Mouse (Mus musculus) embryo, embryonic 11 days (tissue): Measurements from ENCODE around the gene Slc2a5.
A peak's percentile ranks its signal among the peaks of the same experiment; 100 is the strongest.

ENCODE experiments used
- DNase-seq: peaks from one replicate; pipeline ENCODE4 v3.0.0-alpha.2; 2015

The Slc2a5 gene

GRCm38 (mm10) chr4:150151045-150151444 is 32.0 kb downstream of the Slc2a5 start:
- DNase-seq: no peak

- DNase-seq: no peak
These were observed 33.4 kb downstream of the Slc2a5 start for GRCm38 (mm10) chr4:150152483-150152882.

- DNase-seq: no peak
These were observed 36.2 kb downstream of the Slc2a5 start for GRCm38 (mm10) chr4:150155301-150155700.

- DNase-seq: no peak
These were observed 36.6 kb downstream of the Slc2a5 start for GRCm38 (mm10) chr4:150155731-150156130.

DNA sequence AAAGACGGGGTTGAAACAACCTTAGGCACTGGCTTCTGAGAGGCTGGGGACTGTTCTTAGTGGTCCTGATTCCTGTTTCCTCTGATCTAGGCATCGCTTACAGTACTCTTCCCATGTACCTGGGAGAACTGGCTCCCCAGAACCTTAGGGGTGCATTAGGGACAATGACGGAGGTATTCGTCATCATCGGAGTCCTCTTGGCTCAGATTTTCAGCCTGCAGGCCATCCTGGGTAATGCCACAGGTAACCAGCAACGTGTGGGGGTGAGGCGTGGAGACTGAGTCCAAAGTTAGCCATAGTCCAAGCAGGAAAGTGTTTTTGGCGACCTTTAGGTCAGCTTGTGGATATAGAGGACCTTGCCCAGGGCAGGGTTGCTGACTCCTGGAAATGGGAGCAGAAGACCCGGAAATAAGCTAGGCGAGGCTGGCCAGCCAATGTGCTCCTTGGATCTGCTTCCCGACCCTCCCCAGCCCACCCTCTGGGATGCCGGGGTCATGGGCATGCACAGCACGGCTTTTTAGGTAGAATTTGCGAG is 38.3 kb downstream of the Slc2a5 start:
- DNase-seq: no peak

DNA sequence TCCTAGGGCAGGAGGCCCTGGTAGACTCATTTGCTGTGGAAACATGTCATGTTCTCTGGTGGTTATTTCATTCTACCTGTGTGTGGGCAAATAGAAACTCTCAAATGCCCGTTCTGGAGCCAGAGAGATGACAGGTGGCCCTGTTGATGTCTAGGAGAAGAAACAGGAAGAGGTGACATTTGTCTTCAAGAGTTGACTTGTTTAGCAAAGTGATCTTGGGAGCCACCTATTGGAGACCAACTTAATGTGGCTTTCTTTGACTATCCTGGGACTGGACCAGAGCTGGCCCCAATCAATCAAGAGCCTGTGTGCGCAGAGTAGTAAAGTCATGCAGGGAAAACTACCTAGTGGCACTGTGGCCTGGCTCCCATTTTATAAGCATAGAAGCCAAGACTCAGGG is 40.4 kb downstream of the Slc2a5 start:
- DNase-seq: no peak

DNA sequence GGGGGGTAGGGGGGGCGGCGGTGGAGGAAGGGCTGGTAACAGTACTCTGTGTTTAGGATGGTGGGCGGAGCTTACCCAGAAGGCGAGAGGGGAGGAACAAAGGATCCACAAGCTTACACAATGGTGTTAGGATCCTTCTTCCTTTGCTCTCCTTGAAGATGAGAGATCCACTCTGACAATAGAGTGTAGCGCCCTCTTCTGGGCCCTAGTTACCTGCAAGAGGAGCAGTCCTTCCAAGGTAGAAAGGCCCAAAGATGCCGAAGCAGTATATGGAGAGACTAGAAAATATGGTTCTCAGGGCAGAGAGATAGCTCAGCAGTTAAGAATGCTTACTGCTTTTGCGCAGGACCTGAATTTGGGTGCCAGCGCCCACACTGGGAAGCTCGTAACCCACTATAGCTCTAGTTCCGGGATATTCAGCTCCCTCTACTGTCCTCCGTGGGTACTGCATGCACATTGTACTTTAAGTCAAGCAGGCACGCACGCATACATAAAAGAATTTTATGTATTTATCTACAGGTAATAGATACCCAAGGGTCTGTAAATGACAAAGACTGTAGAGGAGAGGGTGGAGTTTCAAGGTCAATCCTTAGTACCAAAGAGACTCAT is 43.6 kb downstream of the Slc2a5 start:
- no peak for DNase-seq

GRCm38 (mm10) chr4:150164875-150165274 is 45.8 kb downstream of the Slc2a5 start:
- peak; percentile 36 for DNase-seq

- DNase-seq: no peak
These were observed 49.3 kb downstream of the Slc2a5 start for GRCm38 (mm10) chr4:150168406-150168805.

DNA sequence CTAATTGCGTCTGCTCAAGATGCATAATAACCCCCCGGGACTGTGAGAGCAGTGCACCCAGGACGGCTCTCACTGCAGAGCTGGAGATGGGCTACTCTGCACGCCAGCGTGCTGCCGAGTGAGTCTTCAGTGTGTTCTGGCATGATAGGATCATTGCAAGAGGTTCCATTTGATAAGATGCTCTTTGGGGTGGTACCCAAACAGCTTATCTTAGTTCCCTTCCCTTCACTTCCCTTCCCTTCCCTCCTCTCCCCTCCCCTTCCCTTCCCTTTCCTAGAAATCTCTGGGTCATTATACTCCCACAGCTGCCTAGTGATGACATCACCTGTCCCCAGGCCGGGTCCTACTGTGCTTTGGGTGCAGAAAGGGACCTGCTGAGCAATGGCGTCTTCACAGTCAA is 53.0 kb downstream of the Slc2a5 start:
- DNase-seq: no peak

GRCm38 (mm10) chr4:150173281-150173680 is 54.2 kb downstream of the Slc2a5 start:
- peak; percentile 55 for DNase-seq

DNA sequence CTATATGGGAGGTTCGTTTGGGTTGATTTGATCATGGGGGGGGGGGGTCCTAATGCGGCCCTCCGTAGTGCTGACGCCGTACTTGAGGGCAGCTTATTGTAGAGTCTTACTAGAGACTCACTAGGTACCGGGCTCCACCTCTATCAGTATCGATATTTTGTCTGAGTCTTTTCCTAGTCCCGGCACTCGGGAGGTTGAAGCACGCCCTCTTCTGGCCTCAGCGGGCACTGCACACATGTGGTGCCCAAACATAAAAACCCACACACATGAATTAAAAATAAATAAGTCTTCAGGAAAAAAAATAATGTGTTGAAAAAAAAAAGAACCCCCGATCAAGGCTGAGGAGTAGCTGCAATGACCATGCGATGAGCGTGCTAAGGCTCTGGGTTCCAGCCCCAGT is 54.9 kb downstream of the Slc2a5 start:
- DNase-seq: no peak

DNA sequence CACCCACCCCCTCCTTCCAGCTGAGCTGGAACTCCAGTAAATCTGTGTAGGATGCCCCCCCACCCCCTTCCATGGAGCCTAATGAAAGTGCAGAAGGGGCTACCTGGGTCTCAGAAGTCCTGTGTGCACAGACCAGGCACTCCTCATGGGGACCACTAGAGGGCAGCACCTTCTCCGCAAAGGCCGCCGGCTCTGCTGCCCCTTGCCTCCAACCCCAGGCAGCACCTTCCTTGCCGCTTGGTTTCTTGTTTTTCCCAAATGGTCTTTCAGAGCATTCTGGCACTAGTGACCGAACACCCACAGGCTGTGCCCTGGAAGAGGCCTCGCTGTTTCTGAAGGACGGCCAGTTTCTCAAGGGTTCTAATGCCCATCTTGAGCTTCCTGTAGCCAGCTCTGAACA is 57.5 kb downstream of the Slc2a5 start:
- peak; percentile 80 for DNase-seq

- DNase-seq: no peak
These were observed 58.0 kb downstream of the Slc2a5 start for GRCm38 (mm10) chr4:150177122-150177521.

GRCm38 (mm10) chr4:150178131-150178530 is 59.0 kb downstream of the Slc2a5 start:
- peak; percentile 52 for DNase-seq

DNA sequence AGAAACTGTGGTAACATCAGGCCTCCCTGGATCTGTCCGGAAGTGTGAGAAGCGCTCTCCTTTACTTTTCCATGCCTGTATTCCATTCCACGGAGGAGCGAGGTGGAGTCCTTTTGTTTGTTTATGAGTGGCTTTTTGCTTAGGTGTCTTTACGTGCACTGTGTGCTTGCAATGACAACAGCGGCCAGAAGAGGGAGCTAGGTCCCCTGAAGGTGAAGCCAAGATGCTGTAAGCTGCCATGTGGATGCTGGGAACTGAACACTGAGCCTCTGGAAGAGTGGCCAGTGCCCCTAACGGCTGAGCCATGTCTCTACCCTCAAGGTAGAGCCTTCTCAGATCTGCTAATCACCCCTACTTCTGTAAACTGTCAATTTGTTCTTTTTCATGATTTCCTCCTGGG is 62.2 kb downstream of the Slc2a5 start:
- no peak for DNase-seq

- no peak for DNase-seq
These were observed 69.2 kb downstream of the Slc2a5 start for GRCm38 (mm10) chr4:150188236-150188635.

DNA sequence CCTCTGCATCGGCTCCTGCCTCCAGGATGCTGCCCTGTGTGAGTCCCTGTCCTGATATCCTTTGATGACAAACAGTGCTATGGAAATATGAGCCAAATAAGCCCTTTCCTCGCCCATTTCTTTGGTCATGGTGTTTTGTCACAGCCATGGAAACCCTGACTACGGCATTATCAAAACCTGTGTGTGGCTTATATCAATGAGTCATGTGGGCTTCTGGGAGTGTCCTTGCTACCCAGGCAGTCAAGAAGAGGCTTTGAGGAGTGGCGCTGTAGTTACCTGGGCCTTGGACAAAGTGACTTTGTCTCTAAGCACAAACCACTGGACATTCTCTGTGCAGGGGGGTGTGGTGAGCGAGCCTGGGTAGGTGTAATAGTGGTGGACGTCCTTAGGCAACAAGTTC is 73.1 kb downstream of the Slc2a5 start:
- DNase-seq: no peak
